24 mouse cellular contexts compared by ENCODE assay signal in the genomic region with DNA sequence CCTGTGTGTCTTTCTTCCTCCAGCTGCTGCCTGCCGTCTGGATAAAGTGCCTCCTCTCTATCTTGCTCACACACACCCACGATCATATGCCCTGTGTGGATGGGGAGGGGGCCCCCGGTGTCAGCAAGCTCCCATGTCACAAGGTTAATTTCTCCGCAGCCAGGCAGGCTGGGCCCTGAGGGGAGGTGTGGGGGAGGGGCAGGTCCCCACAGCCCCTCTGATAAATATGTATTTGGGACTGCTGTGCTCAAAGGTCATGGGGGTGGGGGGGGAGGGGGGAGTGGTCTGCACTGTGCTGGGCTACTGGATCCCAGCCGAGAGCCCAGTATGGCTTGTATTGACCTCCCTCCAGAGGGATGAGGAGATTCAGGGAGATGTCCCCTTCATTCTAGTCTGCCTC. TPM values are rescaled to one million over a fixed set of nuclear protein-coding genes. Genes with fewer than 3 reads are reported as not detected.
DNase-seq lines count a peak whose midpoint lies in the region; ATAC-seq lines count a peak whose summit lies in the region.
"Had no signal": no experiment of that assay in that cellular context is flagged by ENCODE, and none has a peak within 500 bp of the region (broad histone marks: within the 10 kb centered on the region; RNA-seq: fewer than 3 reads in every experiment).

No protein-coding gene starts in this region.

- ATAC-seq in neural tube, embryonic 11.5 days (ENCODE audit: insufficient read depth, low FRiP score, low TSS enrichment) = peak; percentile 62
- ATAC-seq in midbrain, embryonic 15.5 days (replicated peaks) = no peak
- ATAC-seq: intestine, embryonic 15.5 days; liver, embryonic 12.5 days; Patski had no signal

- no peak overlapping the region for H3K4me3 ChIP-seq in neural tube, embryonic 11.5 days (ENCODE audit: low read depth, low read length)
- H3K4me3 ChIP-seq in midbrain, embryonic 15.5 days = no peak overlapping the region
- H3K4me3 ChIP-seq: heart, embryonic 13.5 days; intestine, embryonic 15.5 days; limb, embryonic 12.5 days; liver, embryonic 12.5 days; stomach, embryonic 15.5 days had no signal

- no peaks in the 10 kb centered on the region for H3K9me3 ChIP-seq in neural tube, embryonic 11.5 days (ENCODE audit: control insufficient read depth, low read length)
- H3K9me3 ChIP-seq in midbrain, embryonic 15.5 days = no peaks in the 10 kb centered on the region
- H3K9me3 ChIP-seq: heart, embryonic 13.5 days; intestine, embryonic 15.5 days; limb, embryonic 12.5 days; liver, embryonic 12.5 days; stomach, embryonic 15.5 days had no signal

- H3K36me3 ChIP-seq in neural tube, embryonic 11.5 days (ENCODE audit: control insufficient read depth, insufficient read depth, low read length) = no peaks in the 10 kb centered on the region
- no peaks in the 10 kb centered on the region for H3K36me3 ChIP-seq in midbrain, embryonic 15.5 days (replicated peaks)
- H3K36me3 ChIP-seq: heart, embryonic 13.5 days; intestine, embryonic 15.5 days; limb, embryonic 12.5 days; liver, embryonic 12.5 days; stomach, embryonic 15.5 days had no signal

- 0 out of 2 replicates have a peak, but pooled peaks cover 2% of the 10 kb centered on the region for H3K27me3 ChIP-seq in neural tube, embryonic 11.5 days (ENCODE audit: control insufficient read depth, insufficient read depth, low read length)
- no peaks in the 10 kb centered on the region for H3K27me3 ChIP-seq in midbrain, embryonic 15.5 days (replicated peaks)

- WGBS in neural tube, embryonic 11.5 days = 40% methylated on average over 5 of the region's 5 CpGs
- 18% methylated on average over 5 of the region's 5 CpGs for WGBS in midbrain, embryonic 15.5 days

- peak; percentile 45 for DNase-seq in embryo, embryonic 11 days
- no peak for DNase-seq in embryo, embryonic 9.5 days (ENCODE audit: extremely low spot score)
- peak; percentile 58 for DNase-seq in neural tube, embryonic 11.5 days (ENCODE audit: low spot score)
- no peak for DNase-seq in neural tube, embryonic 10.5 days (ENCODE audit: extremely low spot score, low spot score)
- peak; percentile 29 for DNase-seq in retina, postnatal 1 day
- no peak for DNase-seq in right cerebral cortex, postnatal 4 days
- no peak for DNase-seq in ovary, adult 18-20 months (ENCODE audit: low spot score)
- DNase-seq: adrenal gland, adult 8-10 months; cerebellum, postnatal 10 days; gastrocnemius, postnatal 14 days; heart, adult 18-20 months; kidney, postnatal 36 days; lung, embryonic 14.5 days; lung, postnatal 36 days; right cerebral cortex, postnatal 25 days; thymus, adult 18-20 months; thymus, postnatal 4 days had no signal

- peaks cover 6% of the 10 kb centered on the region; the same call in 1 of the 2 replicates for H3K4me1 ChIP-seq in neural tube, embryonic 11.5 days (ENCODE audit: control insufficient read depth, insufficient read depth, low read length)
- peaks cover 61% of the 10 kb centered on the region for H3K4me1 ChIP-seq in midbrain, embryonic 15.5 days
- H3K4me1 ChIP-seq: heart, embryonic 13.5 days; intestine, embryonic 15.5 days; stomach, embryonic 15.5 days had no signal

- H3K4me2 ChIP-seq in neural tube, embryonic 11.5 days (ENCODE audit: low read depth) = no peak overlapping the region
- H3K4me2 ChIP-seq in midbrain, embryonic 15.5 days = 0 out of 2 replicates have a peak overlapping the region, but pooled peaks have one; percentile 31
- H3K4me2 ChIP-seq: heart, embryonic 13.5 days; intestine, embryonic 15.5 days; limb, embryonic 12.5 days; liver, embryonic 12.5 days; lung, embryonic 14.5 days; stomach, embryonic 15.5 days had no signal

- peak overlapping the region; percentile 45; the same call in 1 of the 2 replicates for H3K27ac ChIP-seq in neural tube, embryonic 11.5 days (ENCODE audit: low read depth, low read length)
- peak overlapping the region; percentile 32 for H3K27ac ChIP-seq in midbrain, embryonic 15.5 days
- H3K27ac ChIP-seq: heart, embryonic 13.5 days; intestine, embryonic 15.5 days; limb, embryonic 12.5 days; liver, embryonic 12.5 days; stomach, embryonic 15.5 days had no signal

- no peak overlapping the region for H3K9ac ChIP-seq in neural tube, embryonic 11.5 days (ENCODE audit: low read length)
- H3K9ac ChIP-seq in midbrain, embryonic 15.5 days = no peak overlapping the region
- H3K9ac ChIP-seq: heart, embryonic 13.5 days; intestine, embryonic 15.5 days; limb, embryonic 12.5 days; liver, embryonic 12.5 days; lung, embryonic 14.5 days; stomach, embryonic 15.5 days had no signal

RNA-seq across cellular contexts. Expression of gene Pou2f2, which starts 6.9 kb away (rescaled TPM):
- 33.7 and 40.9 TPM in 2 replicates for polyA plus RNA-seq in neural tube, embryonic 11.5 days (2014; fragmentation: Nextera tagmentation; extraction: Ambion mirVana)
- 45.5 and 59.1 TPM in 2 replicates for polyA plus RNA-seq in midbrain, embryonic 15.5 days (2015; fragmentation: Nextera tagmentation; extraction: Ambion mirVana)

RNA-seq across cellular contexts. Expression of gene Dedd2, which starts 47.7 kb away (rescaled TPM):
- 11.0 and 11.6 TPM in 2 replicates for polyA plus RNA-seq in neural tube, embryonic 11.5 days (2014; fragmentation: Nextera tagmentation; extraction: Ambion mirVana)
- 18.5 and 18.7 TPM in 2 replicates for polyA plus RNA-seq in midbrain, embryonic 15.5 days (2015; fragmentation: Nextera tagmentation; extraction: Ambion mirVana)

RNA-seq across cellular contexts. Expression of gene Zfp526, which starts 48.6 kb away (rescaled TPM):
- polyA plus RNA-seq in neural tube, embryonic 11.5 days (2014; fragmentation: Nextera tagmentation; extraction: Ambion mirVana) = 3.7 and 3.8 TPM in 2 replicates
- polyA plus RNA-seq in midbrain, embryonic 15.5 days (2015; fragmentation: Nextera tagmentation; extraction: Ambion mirVana) = 1.8 and 1.9 TPM in 2 replicates

Comparison
In these comparisons a context has a peak if more than half of its experiments do, and no peak if none do; other contexts are left out.
1. DNase-seq: peak in embryo, embryonic 11 days (single experiment), neural tube, embryonic 11.5 days (single experiment) and retina, postnatal 1 day (single experiment); none in embryo, embryonic 9.5 days (single experiment), neural tube, embryonic 10.5 days (single experiment), right cerebral cortex, postnatal 4 days (single experiment) and ovary, adult 18-20 months (single experiment).